Mouse (Mus musculus): ENCODE results near the gene Pitpnm2. TPM values are rescaled to one million over a fixed set of nuclear protein-coding genes. Genes with fewer than 3 reads are reported as not detected.

Pitpnm2 gene
- polyA plus RNA-seq, 1 experiment from 2014 or later, result 9.2 TPM

- no peak for TF ChIP-seq EP300 (IDR thresholded peaks at IDR 0.05)
- no peak for TF ChIP-seq CTCF (IDR thresholded peaks at IDR 0.05)
- DNase-seq (ENCODE audit: low spot score) (peak; percentile 28), ATAC-seq (no peak)
- WGBS, result 22% methylated on average over 7 of the region's 7 CpGs
- peak overlapping the region; percentile 75 for H3K4me2 ChIP-seq (replicated peaks; ENCODE audit: low read depth, low read length)
- H3K27me3 ChIP-seq (replicated peaks; ENCODE audit: insufficient read depth, low read length), result no peaks in the 10 kb centered on the region
- H3K4me1 ChIP-seq (ENCODE audit: insufficient read depth, low read depth, low read length), result peaks cover 18% of the 10 kb centered on the region; the same call in 1 of the 2 replicates
- H3K9ac ChIP-seq (replicated peaks; ENCODE audit: low read depth), result peak overlapping the region; percentile 95
- H3K9me3 ChIP-seq (ENCODE audit: low read length), result no peaks in the 10 kb centered on the region
- peak overlapping the region; percentile 90; the same call in 1 of the 2 replicates for H3K27ac ChIP-seq (ENCODE audit: low read length)
- H3K36me3 ChIP-seq (ENCODE audit: insufficient read depth, low read length), result no peaks in the 10 kb centered on the region; the same call in 1 of the 2 replicates
- H3K4me3 ChIP-seq (ENCODE audit: low read depth, low read length), result peak overlapping the region; percentile 91
Observed at GRCm38 (mm10) chr5:124115531-124115930, 134.0 kb downstream of the Pitpnm2 start.

- WGBS, result 92% methylated on average over 24 of the region's 24 CpGs
- H3K27ac ChIP-seq (ENCODE audit: low read length), result no peak overlapping the region
- no peak for DNase-seq (ENCODE audit: low spot score)
- H3K9ac ChIP-seq (replicated peaks; ENCODE audit: low read depth), result no peak overlapping the region
- no peaks in the 10 kb centered on the region for H3K9me3 ChIP-seq (ENCODE audit: low read length)
- H3K27me3 ChIP-seq (replicated peaks; ENCODE audit: insufficient read depth, low read length), result no peaks in the 10 kb centered on the region
- ATAC-seq, result no peak
- H3K4me1 ChIP-seq (ENCODE audit: insufficient read depth, low read depth, low read length), result peaks cover 18% of the 10 kb centered on the region; the same call in 1 of the 2 replicates
- H3K4me2 ChIP-seq (replicated peaks; ENCODE audit: low read depth, low read length), result no peak overlapping the region
- no peaks in the 10 kb centered on the region; the same call in 1 of the 2 replicates for H3K36me3 ChIP-seq (ENCODE audit: insufficient read depth, low read length)
- TF ChIP-seq EP300 (IDR thresholded peaks at IDR 0.05), result no peak
- TF ChIP-seq CTCF (IDR thresholded peaks at IDR 0.05), result no peak
- H3K4me3 ChIP-seq (ENCODE audit: low read depth, low read length), result no peak overlapping the region
Observed at GRCm38 (mm10) chr5:124114276-124115025, 135.1 kb downstream of the Pitpnm2 start.

DNA sequence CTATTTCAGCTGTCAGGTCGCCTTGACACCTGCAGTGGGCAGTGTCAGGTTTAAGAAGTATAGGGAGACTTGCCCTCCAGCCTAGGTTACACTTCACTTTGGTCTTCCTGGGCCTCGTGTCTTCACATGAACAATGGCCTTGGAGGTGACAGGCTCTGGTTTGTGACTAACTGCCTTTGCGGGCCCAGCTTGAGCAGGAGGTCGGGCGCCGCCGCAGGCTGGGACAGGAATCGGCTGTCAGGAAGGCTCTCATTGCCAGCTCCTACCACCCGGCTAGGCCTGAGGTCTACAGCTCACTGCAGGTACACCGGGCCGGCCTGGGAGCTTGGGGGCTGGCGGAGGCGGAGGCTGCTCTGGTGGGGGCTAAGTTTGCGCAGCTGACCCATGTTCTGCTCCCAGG lies 136.5 kb downstream of the Pitpnm2 start:
- Histone ChIP-seq H3K4me3 (ENCODE audit: low read depth, low read length) (peak overlapping the region; percentile 79), H3K36me3 (ENCODE audit: insufficient read depth, low read length) (no peaks in the 10 kb centered on the region; the same call in 1 of the 2 replicates), H3K9ac (replicated peaks; ENCODE audit: low read depth) (peak overlapping the region; percentile 66), H3K9me3 (ENCODE audit: low read length) (no peaks in the 10 kb centered on the region), H3K27ac (ENCODE audit: low read length) (peak overlapping the region; percentile 87), H3K4me1 (ENCODE audit: insufficient read depth, low read depth, low read length) (peaks cover 18% of the 10 kb centered on the region; the same call in 1 of the 2 replicates), H3K27me3 (replicated peaks; ENCODE audit: insufficient read depth, low read length) (no peaks in the 10 kb centered on the region), H3K4me2 (replicated peaks; ENCODE audit: low read depth, low read length) (peak overlapping the region; percentile 90)
- 16% methylated on average over 14 of the region's 14 CpGs for WGBS
- no peak for ATAC-seq
- TF ChIP-seq CTCF (IDR thresholded peaks at IDR 0.05), result peak; percentile 70
- no peak for TF ChIP-seq EP300 (IDR thresholded peaks at IDR 0.05)
- peak; percentile 72 for DNase-seq (ENCODE audit: low spot score)

- DNase-seq (ENCODE audit: low spot score), result no peak
- under 1% methylated on average over 18 of the region's 18 CpGs for WGBS
- H3K36me3 ChIP-seq (ENCODE audit: insufficient read depth, low read length), result no peaks in the 10 kb centered on the region; the same call in 1 of the 2 replicates
- H3K4me2 ChIP-seq (replicated peaks; ENCODE audit: low read depth, low read length), result peak overlapping the region; percentile 90
- no peak for TF ChIP-seq EP300 (IDR thresholded peaks at IDR 0.05)
- no peak for TF ChIP-seq CTCF (IDR thresholded peaks at IDR 0.05)
- peak overlapping the region; percentile 87 for H3K27ac ChIP-seq (ENCODE audit: low read length)
- H3K4me3 ChIP-seq (ENCODE audit: low read depth, low read length), result peak overlapping the region; percentile 79
- peak overlapping the region; percentile 66 for H3K9ac ChIP-seq (replicated peaks; ENCODE audit: low read depth)
- no peaks in the 10 kb centered on the region for H3K9me3 ChIP-seq (ENCODE audit: low read length)
- no peaks in the 10 kb centered on the region for H3K27me3 ChIP-seq (replicated peaks; ENCODE audit: insufficient read depth, low read length)
- no peak; the same call in 1 of the 2 replicates for ATAC-seq
- H3K4me1 ChIP-seq (ENCODE audit: insufficient read depth, low read depth, low read length), result peaks cover 18% of the 10 kb centered on the region; the same call in 1 of the 2 replicates
Observed at GRCm38 (mm10) chr5:124112531-124112930, 137.0 kb downstream of the Pitpnm2 start.

DNA sequence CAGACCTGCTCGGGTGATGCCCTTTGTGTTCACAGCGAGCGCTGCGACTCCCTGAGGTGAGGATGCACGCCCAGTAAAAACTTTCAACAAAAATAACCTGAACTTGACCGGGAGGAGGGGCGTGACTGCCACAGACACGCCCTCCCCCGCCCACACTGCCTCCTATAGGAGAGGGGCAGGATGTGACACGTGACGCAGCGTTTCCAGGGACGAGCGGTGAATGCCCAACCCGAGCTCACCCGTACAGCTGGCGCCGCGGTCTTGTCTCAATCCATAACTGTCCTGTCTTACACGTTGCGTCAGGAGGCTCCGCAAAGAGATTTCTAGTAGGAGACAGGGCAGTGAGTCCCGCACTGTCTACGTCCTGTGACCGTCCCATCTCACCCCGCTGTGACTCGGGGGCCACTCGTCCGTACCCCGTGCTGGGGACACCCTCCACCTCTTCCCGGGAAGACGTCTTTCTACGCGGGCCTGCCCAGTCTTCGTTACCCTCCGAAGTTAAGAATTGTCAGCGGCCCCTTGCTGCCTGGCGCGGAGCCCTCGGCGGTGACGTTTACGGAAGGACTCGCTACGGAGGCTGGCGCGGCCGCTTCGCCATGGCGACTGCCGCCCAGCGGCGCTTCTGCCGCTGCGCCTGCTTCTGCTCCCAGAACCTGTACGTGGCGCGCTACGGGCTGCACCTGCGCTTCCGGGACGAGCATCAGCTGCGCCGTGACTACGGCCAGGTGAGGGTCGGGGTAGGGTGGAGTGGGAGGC lies 137.6 kb downstream of the Pitpnm2 start, which contains the start of gene Ogfod2:
TSS of gene Ogfod2 (plus strand) at position 556 of the 756 bp plus-strand sequence.
- H3K27ac ChIP-seq (ENCODE audit: low read length), result peak within 1 kb of the TSS; percentile 87

More for the DNA sequence above, 137.6 kb downstream of the Pitpnm2 start, which contains the start of gene Ogfod2:
- Histone ChIP-seq H3K36me3 (ENCODE audit: insufficient read depth, low read length) (no peaks in the 10 kb centered on the region; the same call in 1 of the 2 replicates), H3K27me3 (replicated peaks; ENCODE audit: insufficient read depth, low read length) (no peaks in the 10 kb centered on the region), H3K9ac (replicated peaks; ENCODE audit: low read depth) (peak within 1 kb of the TSS; percentile 66), H3K4me1 (ENCODE audit: insufficient read depth, low read depth, low read length) (peaks cover 15% of the 10 kb centered on the region; the same call in 1 of the 2 replicates), H3K4me3 (ENCODE audit: low read depth, low read length) (peak within 1 kb of the TSS; percentile 79), H3K4me2 (replicated peaks; ENCODE audit: low read depth, low read length) (peak within 1 kb of the TSS; percentile 90), H3K9me3 (ENCODE audit: low read length) (no peaks in the 10 kb centered on the region)
- DNase-seq (ENCODE audit: low spot score) (peak; percentile 99), ATAC-seq (peak; percentile 96)
- no peak for TF ChIP-seq EP300 (IDR thresholded peaks at IDR 0.05)
- TF ChIP-seq CTCF (IDR thresholded peaks at IDR 0.05), result peak; percentile 74
- WGBS, result under 1% methylated on average over 66 of the region's 66 CpGs

All from lung, postnatal 0 days (tissue).